Mouse (Mus musculus) kidney, embryonic 15.5 days (tissue): Measurements from ENCODE around the gene Aif1l. TPM values are rescaled to one million over a fixed set of nuclear protein-coding genes. Genes with fewer than 3 reads are reported as not detected.
"Not testable (repeated sequence)": the region's sequence is repeated elsewhere in the genome, so short reads cannot be mapped to it uniquely, and the experiment has no call there.

Experiments used
- ATAC-seq: fragments of 200-750 bp; cut with Nextera tagmentation; replicated peaks from 2 replicates; pipeline ENCODE4 v1.8.0; 2017; ENCODE audit warnings: moderate TSS enrichment; ENCODE audit not compliant: low FRiP score
- H3K27ac ChIP-seq: fragments of 300-500 bp; sonication (generic); 2 replicates; pipeline ENCODE4 v1.5.1; 2015; ENCODE audit warnings: mild to moderate bottlenecking, inconsistent platforms
- H3K27me3 ChIP-seq: fragments of 300-500 bp; sonication (generic); 2 replicates; pipeline ENCODE4 v1.6.1; 2015; ENCODE audit warnings: inconsistent platforms
- H3K36me3 ChIP-seq: fragments of 300-500 bp; sonication (generic); 2 replicates; pipeline ENCODE4 v1.6.1; 2015; ENCODE audit warnings: inconsistent platforms
- H3K4me1 ChIP-seq: fragments of 300-500 bp; sonication (generic); 2 replicates; pipeline ENCODE4 v1.6.1; 2015; ENCODE audit warnings: inconsistent platforms
- H3K4me2 ChIP-seq: fragments of 300-500 bp; sonication (generic); 2 replicates; pipeline ENCODE4 v1.6.1; 2015; ENCODE audit warnings: moderate library complexity, mild to moderate bottlenecking, inconsistent platforms
- H3K4me3 ChIP-seq: fragments of 300-500 bp; sonication (generic); replicated peaks from 2 replicates; pipeline ENCODE4 v1.5.1; 2015; ENCODE audit warnings: mild to moderate bottlenecking, inconsistent platforms
- H3K9ac ChIP-seq: fragments of 300-500 bp; sonication (generic); 2 replicates; pipeline ENCODE4 v1.6.1; 2015; ENCODE audit warnings: mild to moderate bottlenecking, inconsistent platforms
- H3K9me3 ChIP-seq: fragments of 300-500 bp; sonication (generic); replicated peaks from 2 replicates; pipeline ENCODE4 v1.6.1; 2016; ENCODE audit warnings: inconsistent platforms
- WGBS: fragments of 180-500 bp; shearing (Covaris S2); methylation state at CpG from one replicate; pipeline ENCODE4 v1.1.7; 2015; ENCODE audit warnings: mixed read lengths; 5-methylcytosine and 5-hydroxymethylcytosine counted together
- polyA plus RNA-seq: library from polyadenylated mRNA; unstranded; fragments of >200 nt; fragmentation: Nextera tagmentation; extraction: Ambion mirVana; gene quantifications from 2 replicates; pipeline ENCODE4 v1.2.1, GENCODE M21; 2015

The Aif1l gene
- polyA plus RNA-seq, result 75.5 and 76.3 TPM in 2 replicates

- Histone ChIP-seq H3K27me3 (peaks cover 3% of the 10 kb centered on the region; the same call in 1 of the 2 replicates), H3K4me2 (peak within 1 kb of the TSS; percentile 98), H3K4me3 (peak within 1 kb of the TSS; percentile 84), H3K9ac (peak within 1 kb of the TSS; percentile 74), H3K9me3 (no peaks in the 10 kb centered on the region), H3K36me3 (no peaks in the 10 kb centered on the region), H3K27ac (peak within 1 kb of the TSS; percentile 71), H3K4me1 (peaks cover 53% of the 10 kb centered on the region)
- peak; percentile 57 for ATAC-seq
- WGBS, result 0% methylated on average over 65 of the region's 66 CpGs
These were observed at the start of gene Aif1l for GRCm38 (mm10) chr2:31950058-31950871. Gene Aif1l, plus strand, starts transcription at chr2:31950139.

GRCm38 (mm10) chr2:31900932-31901331, 49.0 kb upstream of the Aif1l start:
- H3K27ac ChIP-seq, result no peak overlapping the region
- no peaks in the 10 kb centered on the region for H3K9me3 ChIP-seq
- H3K9ac ChIP-seq, result no peak overlapping the region
- WGBS, result 75% methylated on average over 4 of the region's 4 CpGs
- ATAC-seq, result no peak
- peaks cover 16% of the 10 kb centered on the region for H3K4me1 ChIP-seq
- no peaks in the 10 kb centered on the region for H3K27me3 ChIP-seq
- H3K4me3 ChIP-seq, result no peak overlapping the region
- no peaks in the 10 kb centered on the region for H3K36me3 ChIP-seq
- no peak overlapping the region for H3K4me2 ChIP-seq

DNA sequence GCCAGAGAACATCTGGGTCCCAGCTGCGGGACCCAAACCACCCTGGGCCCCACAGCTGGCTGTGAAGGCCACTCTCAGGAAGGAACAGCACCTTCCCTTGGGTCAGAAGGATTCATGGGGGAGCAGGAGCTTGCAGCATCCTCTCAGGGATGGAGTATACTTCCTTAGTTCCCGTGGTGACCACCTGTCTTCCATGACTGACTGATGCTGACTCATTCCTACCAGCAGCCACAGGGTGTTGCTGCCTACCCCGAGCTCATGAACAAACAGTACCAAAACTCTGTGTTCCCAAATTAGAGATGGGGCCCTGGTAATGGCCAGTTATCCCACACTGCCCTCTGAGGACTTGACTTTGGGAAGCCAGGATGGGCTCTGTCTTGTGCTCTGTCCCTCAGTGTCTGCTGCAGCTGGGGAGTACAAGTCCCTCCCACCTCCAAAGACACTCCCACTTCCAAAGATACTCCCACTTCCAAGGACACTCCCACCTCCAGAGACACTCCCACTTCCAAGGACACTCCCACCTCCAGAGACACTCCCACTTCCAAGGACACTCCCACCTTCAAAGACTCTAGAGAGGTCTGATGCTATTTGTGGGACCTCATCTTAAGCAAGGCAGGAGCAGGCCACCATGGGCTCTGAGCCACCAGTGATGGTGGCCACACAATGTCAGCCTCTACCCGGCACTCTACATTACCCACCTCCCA, 48.1 kb upstream of the Aif1l start:
- H3K27me3 ChIP-seq, result no peaks in the 10 kb centered on the region
- H3K36me3 ChIP-seq, result no peaks in the 10 kb centered on the region
- no peak overlapping the region for H3K27ac ChIP-seq
- no peak overlapping the region for H3K4me3 ChIP-seq
- H3K9ac ChIP-seq, result no peak overlapping the region
- ATAC-seq, result no peak
- peaks cover 21% of the 10 kb centered on the region for H3K4me1 ChIP-seq
- no peak overlapping the region for H3K4me2 ChIP-seq
- WGBS, result 61% methylated on average over 4 of the region's 4 CpGs
- H3K9me3 ChIP-seq, result no peaks in the 10 kb centered on the region

DNA sequence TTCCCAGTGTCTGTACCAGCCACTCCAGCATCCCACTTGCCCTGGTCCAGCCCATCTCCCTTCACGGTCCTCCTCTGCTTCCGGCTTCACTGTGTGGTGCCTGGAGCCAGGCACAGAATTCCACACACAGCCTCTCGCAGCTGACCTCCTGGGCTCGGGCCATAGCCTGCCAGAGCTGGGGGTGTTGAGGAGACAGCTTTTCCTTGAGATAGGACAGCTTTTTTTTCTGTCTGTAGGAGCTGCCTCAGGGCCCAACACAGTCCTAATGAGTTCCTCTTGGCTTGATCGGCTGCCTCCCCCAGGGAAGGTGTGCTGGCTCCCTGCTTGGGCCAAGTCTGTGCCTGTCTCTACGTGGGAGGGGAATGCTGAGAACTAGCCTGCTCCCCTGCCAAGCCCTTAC, 45.9 kb upstream of the Aif1l start:
- Histone ChIP-seq H3K27me3 (no peaks in the 10 kb centered on the region), H3K9me3 (no peaks in the 10 kb centered on the region), H3K9ac (no peak overlapping the region), H3K4me1 (peaks cover 21% of the 10 kb centered on the region), H3K36me3 (no peaks in the 10 kb centered on the region), H3K27ac (no peak overlapping the region), H3K4me3 (no peak overlapping the region), H3K4me2 (no peak overlapping the region)
- WGBS, result 17% methylated on average over 6 of the region's 6 CpGs
- no peak for ATAC-seq

- Histone ChIP-seq H3K9ac (no peak overlapping the region), H3K27ac (no peak overlapping the region), H3K27me3 (no peaks in the 10 kb centered on the region), H3K9me3 (no peaks in the 10 kb centered on the region), H3K4me1 (peaks cover 21% of the 10 kb centered on the region), H3K36me3 (no peaks in the 10 kb centered on the region), H3K4me2 (no peak overlapping the region), H3K4me3 (no peak overlapping the region)
- 12% methylated on average over 8 of the region's 8 CpGs for WGBS
- ATAC-seq, result no peak
These were observed 45.3 kb upstream of the Aif1l start for GRCm38 (mm10) chr2:31904622-31905021.

- Histone ChIP-seq H3K4me1 (peaks cover 21% of the 10 kb centered on the region), H3K9ac (no peak overlapping the region), H3K27ac (no peak overlapping the region), H3K27me3 (no peaks in the 10 kb centered on the region), H3K36me3 (no peaks in the 10 kb centered on the region), H3K4me2 (no peak overlapping the region), H3K4me3 (no peak overlapping the region), H3K9me3 (no peaks in the 10 kb centered on the region)
- WGBS, result 43% methylated on average over 9 of the region's 9 CpGs
- no peak; the same call in 1 of the 2 replicates for ATAC-seq
These were observed 44.3 kb upstream of the Aif1l start for GRCm38 (mm10) chr2:31905682-31906081.

GRCm38 (mm10) chr2:31906407-31906806, 43.5 kb upstream of the Aif1l start:
- Histone ChIP-seq H3K4me3 (no peak overlapping the region), H3K4me1 (peaks cover 21% of the 10 kb centered on the region), H3K36me3 (no peaks in the 10 kb centered on the region), H3K4me2 (no peak overlapping the region), H3K27me3 (no peaks in the 10 kb centered on the region), H3K9me3 (no peaks in the 10 kb centered on the region), H3K27ac (no peak overlapping the region), H3K9ac (no peak overlapping the region)
- 66% methylated on average over 9 of the region's 9 CpGs for WGBS
- no peak for ATAC-seq

- H3K27me3 ChIP-seq, result no peaks in the 10 kb centered on the region
- no peak overlapping the region for H3K4me3 ChIP-seq
- no peaks in the 10 kb centered on the region for H3K36me3 ChIP-seq
- H3K4me2 ChIP-seq, result no peak overlapping the region
- H3K9me3 ChIP-seq, result no peaks in the 10 kb centered on the region
- 64% methylated on average over 4 of the region's 4 CpGs for WGBS
- H3K4me1 ChIP-seq, result no peaks in the 10 kb centered on the region
- H3K9ac ChIP-seq, result no peak overlapping the region
- no peak overlapping the region for H3K27ac ChIP-seq
- ATAC-seq, result no peak
These were observed 37.4 kb upstream of the Aif1l start for GRCm38 (mm10) chr2:31912575-31912974.

DNA sequence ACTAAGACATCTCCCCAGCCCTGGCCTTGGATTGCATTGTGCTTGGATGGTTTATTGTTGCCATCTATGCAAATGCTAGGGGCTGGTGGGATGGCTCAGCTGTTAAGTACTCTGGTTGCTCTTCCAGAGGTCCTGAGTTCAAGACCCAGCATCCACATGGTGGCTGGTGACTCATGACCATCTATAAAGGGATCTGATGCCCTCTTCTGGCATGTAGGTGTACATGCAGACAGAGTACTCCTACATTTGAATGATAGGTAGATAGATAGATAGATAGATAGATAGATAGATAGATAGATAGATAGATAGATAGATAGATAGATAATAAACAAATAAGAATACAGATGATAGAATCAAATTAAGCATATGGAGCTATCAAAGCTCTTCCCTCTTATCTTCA, 35.7 kb upstream of the Aif1l start:
- H3K4me1 ChIP-seq, H3K27ac ChIP-seq, H3K4me3 ChIP-seq, H3K9ac ChIP-seq, H3K27me3 ChIP-seq, H3K36me3 ChIP-seq, H3K4me2 ChIP-seq, ATAC-seq, H3K9me3 ChIP-seq: not testable (repeated sequence)

GRCm38 (mm10) chr2:31915112-31915511, 34.8 kb upstream of the Aif1l start:
- no peak for ATAC-seq
- Histone ChIP-seq H3K27me3 (0 out of 2 replicates have a peak, but pooled peaks cover under 1% of the 10 kb centered on the region), H3K36me3 (no peaks in the 10 kb centered on the region), H3K4me3 (no peak overlapping the region), H3K27ac (no peak overlapping the region), H3K4me1 (no peaks in the 10 kb centered on the region), H3K4me2 (no peak overlapping the region), H3K9ac (no peak overlapping the region), H3K9me3 (no peaks in the 10 kb centered on the region)
- 20% methylated on average over 4 of the region's 4 CpGs for WGBS

GRCm38 (mm10) chr2:31917636-31918035, 32.3 kb upstream of the Aif1l start:
- no peaks in the 10 kb centered on the region for H3K9me3 ChIP-seq
- no peak overlapping the region for H3K4me2 ChIP-seq
- no peak overlapping the region for H3K9ac ChIP-seq
- no peak overlapping the region for H3K4me3 ChIP-seq
- no peaks in the 10 kb centered on the region for H3K36me3 ChIP-seq
- no peak; the same call in 1 of the 2 replicates for ATAC-seq
- WGBS, result 29% methylated on average over 4 of the region's 4 CpGs
- H3K27ac ChIP-seq, result no peak overlapping the region
- H3K4me1 ChIP-seq, result no peaks in the 10 kb centered on the region
- H3K27me3 ChIP-seq, result 0 out of 2 replicates have a peak, but pooled peaks cover 9% of the 10 kb centered on the region

- Histone ChIP-seq H3K27me3 (0 out of 2 replicates have a peak, but pooled peaks cover 9% of the 10 kb centered on the region), H3K4me1 (no peaks in the 10 kb centered on the region), H3K4me3 (no peak overlapping the region), H3K9ac (no peak overlapping the region), H3K9me3 (no peaks in the 10 kb centered on the region), H3K36me3 (no peaks in the 10 kb centered on the region), H3K4me2 (no peak overlapping the region), H3K27ac (no peak overlapping the region)
- 81% methylated on average over 4 of the region's 4 CpGs for WGBS
- ATAC-seq, result no peak
These were observed 26.3 kb upstream of the Aif1l start for GRCm38 (mm10) chr2:31923645-31924044.
